Mouse (Mus musculus) heart, adult 2 months (tissue): ENCODE results near the gene Sertad3.

Source experiments
- CTCF ChIP-seq: fragments of 200-600 bp; IDR thresholded peaks from 2 replicates; pipeline ENCODE4 v1.8.1; 2022; ENCODE audit warnings: antibody characterized with exemption, mild to moderate bottlenecking, moderate library complexity
- EP300 ChIP-seq: fragments of 200-500 bp; IDR thresholded peaks from 2 replicates; pipeline ENCODE4 v1.6.1; 2011; ENCODE audit warnings: low read depth, low read length, control low read depth; ENCODE audit not compliant: insufficient read depth
- POLR2A ChIP-seq: fragments of 200-500 bp; IDR thresholded peaks from 2 replicates; pipeline ENCODE4 v1.6.1; 2011; ENCODE audit warnings: mild to moderate bottlenecking, low read depth, low read length, control low read depth; ENCODE audit not compliant: insufficient read depth

DNA sequence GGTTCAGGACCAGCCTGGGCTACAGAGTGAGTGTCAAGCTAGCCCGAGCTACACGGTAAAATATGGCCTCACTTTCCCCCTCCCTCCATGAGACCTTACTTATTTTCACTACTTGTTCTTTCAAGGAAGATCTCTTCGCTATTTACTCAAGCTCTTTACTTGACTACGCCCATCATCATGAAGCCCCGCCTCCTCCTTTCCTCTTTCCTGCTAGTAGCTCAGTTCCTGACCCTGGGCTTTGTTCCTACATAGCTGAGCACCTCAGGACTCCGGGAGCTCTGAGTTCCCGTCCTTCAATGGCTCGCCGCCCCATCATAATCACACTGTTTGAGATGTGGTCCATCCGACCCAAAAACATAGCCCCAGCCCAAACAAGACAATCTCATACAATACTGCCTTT is 40.2 kb upstream of the Sertad3 start:
- no peak for TF ChIP-seq CTCF
- TF ChIP-seq POLR2A: no peak
- no peak for TF ChIP-seq EP300
